Mouse (Mus musculus) stomach, postnatal 0 days (tissue): ENCODE measurements around the gene Ofd1.

Experiments used
- CTCF ChIP-seq: IDR thresholded peaks from 2 replicates; pipeline ENCODE4 v1.5.1; 2016; ENCODE audit warnings: antibody characterized with exemption, low read depth, mild to moderate bottlenecking, moderate library complexity
- EP300 ChIP-seq: optimal IDR thresholded peaks from 2 replicates; pipeline ENCODE3; 2016; ENCODE audit warnings: antibody characterized with exemption

DNA sequence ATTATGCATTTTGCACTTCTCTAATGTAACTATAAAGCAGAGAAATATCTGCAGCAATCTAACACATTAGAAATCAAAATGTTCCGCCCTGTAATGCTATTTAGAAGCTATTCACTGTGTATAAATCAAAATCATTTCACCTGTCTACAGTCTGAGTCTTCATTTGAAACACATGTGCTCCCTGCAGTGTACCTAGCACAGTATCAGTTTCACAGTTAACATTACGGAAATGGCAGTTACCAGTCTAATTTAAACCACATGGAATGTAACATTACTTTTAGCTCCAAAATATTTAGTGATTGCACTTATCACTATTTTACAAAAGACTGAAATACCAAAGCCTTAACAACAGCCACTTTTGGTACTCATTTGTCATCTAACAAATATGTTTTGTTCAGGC, 5.7 kb downstream of the Ofd1 start:
- TF ChIP-seq CTCF (no peak), EP300 (no peak)
